Mouse (Mus musculus): ENCODE results near the gene Me3.

The Me3 gene

GRCm38 (mm10) chr7:89903007-89903406, 270.8 kb downstream of the Me3 start:
- DNase-seq (ENCODE audit: low spot score in 2 of 2) = no peak

- no peak for DNase-seq (ENCODE audit: low spot score in 2 of 2)
These were observed 271.5 kb downstream of the Me3 start, which contains the start of gene Ccdc81 for GRCm38 (mm10) chr7:89903442-89904343. Ccdc81 (minus strand) TSS chr7:89903629.
